Mouse (Mus musculus): ENCODE results near the gene Slc37a2.

DNA sequence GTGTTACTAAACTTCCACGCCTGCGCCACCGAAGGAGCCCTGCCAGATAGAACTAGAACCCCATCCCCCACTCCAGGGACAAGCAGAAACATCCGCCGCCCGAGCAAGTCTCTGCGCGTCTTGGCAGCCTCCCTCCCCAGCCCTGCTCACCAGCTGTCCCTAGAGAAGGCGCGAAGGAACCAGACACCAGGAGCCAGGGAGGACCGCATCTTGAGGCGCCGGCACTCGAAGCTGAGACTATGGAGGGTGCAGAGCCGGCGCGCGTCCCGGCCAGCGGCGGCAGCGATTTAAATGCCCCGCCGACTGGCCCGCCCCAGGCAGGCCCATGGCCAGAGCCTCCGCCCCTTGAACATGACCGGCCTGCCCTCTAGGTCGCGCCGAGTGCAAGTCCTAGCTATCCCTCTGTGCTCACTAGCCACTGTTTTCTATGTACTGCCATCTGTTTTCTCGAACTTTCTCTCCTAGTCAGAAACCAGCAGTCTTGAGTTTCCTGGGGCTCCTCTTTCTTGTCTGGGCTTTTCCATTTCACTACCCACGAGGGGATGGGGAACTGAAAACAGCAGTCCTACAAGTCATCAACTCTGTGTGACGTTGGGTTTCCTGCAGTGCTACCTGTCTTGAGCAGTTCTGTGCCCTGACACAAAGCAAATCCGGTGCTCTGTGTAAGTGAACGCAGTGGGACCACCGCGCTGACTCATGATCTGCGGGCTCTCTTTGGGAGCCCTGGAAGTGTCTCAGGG is at the start of gene Slc37a2:
- TF ChIP-seq POLR2A (IDR thresholded peaks at IDR 0.05; ENCODE audit: low read depth, low read length): peak; percentile 51
- peak in 1 of 2 experiments; percentile 0; a peak in 1 of 4 replicates for TF ChIP-seq CTCF (conservative IDR thresholded peaks at IDR 0.05 in 1 of 2, IDR thresholded peaks at IDR 0.05 in 1 of 2; ENCODE audit: low read depth in 2 of 2, low read length in 2 of 2)
- peak; percentile 79 for TF ChIP-seq EP300 (IDR thresholded peaks at IDR 0.05; ENCODE audit: low read length)
- TF ChIP-seq MYC (IDR thresholded peaks at IDR 0.05; ENCODE audit: low read depth, low read length): no peak; the same call in 1 of the 2 replicates
- no peak for TF ChIP-seq SMC3 (IDR thresholded peaks at IDR 0.05; ENCODE audit: low read depth, low read length)
- TF ChIP-seq E2F4 (IDR thresholded peaks at IDR 0.05; ENCODE audit: insufficient replicate concordance, low read depth, low read length): no peak
- no peak for TF ChIP-seq MAFK (IDR thresholded peaks at IDR 0.05; ENCODE audit: insufficient replicate concordance, low read length)

Measured in CH12.LX (cell line).